Mouse (Mus musculus) testis, adult 2 months (tissue): Measurements from ENCODE around the gene Fubp1.

Experiments
- CTCF ChIP-seq: fragments of 200-500 bp; IDR thresholded peaks from 2 replicates; pipeline ENCODE4 v1.5.1; 2012; ENCODE audit warnings: low read depth, mild to moderate bottlenecking, inconsistent platforms, low read length, moderate library complexity; ENCODE audit not compliant: control insufficient read depth, insufficient read depth, insufficient replicate concordance
- POLR2A ChIP-seq: fragments of 200-500 bp; IDR thresholded peaks from 2 replicates; pipeline ENCODE4 v1.6.1; 2012; ENCODE audit warnings: low read depth, mild to moderate bottlenecking, inconsistent platforms, low read length, moderate library complexity; ENCODE audit not compliant: control insufficient read depth

DNA sequence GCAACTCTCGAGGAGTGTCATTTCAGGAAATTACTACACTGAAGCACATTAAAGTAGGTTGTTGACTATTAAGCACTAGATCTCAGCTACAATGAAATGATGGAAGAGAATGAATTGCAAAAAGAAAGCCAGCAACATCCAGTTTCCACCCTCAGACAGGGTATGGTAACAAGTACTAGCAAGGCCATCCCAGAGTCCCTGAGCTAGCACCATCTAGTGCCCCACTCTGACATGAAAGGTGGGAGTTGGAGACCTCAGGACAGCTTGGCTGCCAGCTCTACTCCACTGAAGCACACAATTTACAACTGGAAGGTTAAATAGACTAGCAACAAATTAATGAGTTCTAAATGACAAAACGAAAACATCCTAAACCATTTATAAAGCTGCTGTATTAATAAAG, 67.7 kb downstream of the Fubp1 start:
- TF ChIP-seq POLR2A (no peak), CTCF (no peak)
